Mouse (Mus musculus) brain, embryonic 18.5 days (tissue): ENCODE results near the gene Sec22a.
A peak's percentile ranks its signal among the peaks of the same experiment; 100 is the strongest.

Experiments
- DNase-seq: peaks from one replicate; pipeline ENCODE4 v3.0.0-alpha.2; 2012; ENCODE audit warnings: low read depth, low spot score

The Sec22a gene

GRCm38 (mm10) chr16:35310551-35311110 is 53.1 kb downstream of the Sec22a start:
- no peak for DNase-seq

- DNase-seq = no peak
Measured at GRCm38 (mm10) chr16:35309634-35310033, 54.1 kb downstream of the Sec22a start.

- DNase-seq = no peak
Measured at GRCm38 (mm10) chr16:35308486-35309143, 55.1 kb downstream of the Sec22a start.

GRCm38 (mm10) chr16:35308016-35308415 is 55.7 kb downstream of the Sec22a start:
- no peak for DNase-seq

- DNase-seq = no peak
Measured at GRCm38 (mm10) chr16:35307331-35307730, 56.4 kb downstream of the Sec22a start.

- DNase-seq = no peak
Measured at GRCm38 (mm10) chr16:35306631-35307030, 57.1 kb downstream of the Sec22a start.

GRCm38 (mm10) chr16:35305226-35305625 is 58.5 kb downstream of the Sec22a start:
- DNase-seq = no peak

GRCm38 (mm10) chr16:35304416-35304815 is 59.3 kb downstream of the Sec22a start:
- DNase-seq = no peak

- no peak for DNase-seq
Measured at GRCm38 (mm10) chr16:35303721-35304120, 60.0 kb downstream of the Sec22a start.

- no peak for DNase-seq
Measured at GRCm38 (mm10) chr16:35302441-35303280, 61.1 kb downstream of the Sec22a start.

- DNase-seq = no peak
Measured at GRCm38 (mm10) chr16:35300156-35300555, 63.6 kb downstream of the Sec22a start.

GRCm38 (mm10) chr16:35297786-35298185 is 65.9 kb downstream of the Sec22a start:
- no peak for DNase-seq

GRCm38 (mm10) chr16:35287244-35287643 is 76.5 kb downstream of the Sec22a start:
- DNase-seq = no peak

GRCm38 (mm10) chr16:35285821-35286220 is 77.9 kb downstream of the Sec22a start:
- no peak for DNase-seq

GRCm38 (mm10) chr16:35282456-35282855 is 81.3 kb downstream of the Sec22a start:
- no peak for DNase-seq

- DNase-seq = no peak
Measured at GRCm38 (mm10) chr16:35278166-35278565, 85.6 kb downstream of the Sec22a start.

- DNase-seq = no peak
Measured at GRCm38 (mm10) chr16:35272417-35272816, 91.3 kb downstream of the Sec22a start.

GRCm38 (mm10) chr16:35271572-35271971 is 92.1 kb downstream of the Sec22a start:
- DNase-seq = no peak

GRCm38 (mm10) chr16:35270945-35271344 is 92.8 kb downstream of the Sec22a start:
- no peak for DNase-seq

GRCm38 (mm10) chr16:35270353-35270934 is 93.3 kb downstream of the Sec22a start:
- DNase-seq = peak; percentile 77
